Mouse (Mus musculus): ENCODE data around the gene Gtf2e1. TPM values are rescaled to one million over a fixed set of nuclear protein-coding genes. Genes with fewer than 3 reads are reported as not detected.

Gene Gtf2e1
- polyA plus RNA-seq, 1 experiment from 2014 or later, result 43.9 TPM

DNA sequence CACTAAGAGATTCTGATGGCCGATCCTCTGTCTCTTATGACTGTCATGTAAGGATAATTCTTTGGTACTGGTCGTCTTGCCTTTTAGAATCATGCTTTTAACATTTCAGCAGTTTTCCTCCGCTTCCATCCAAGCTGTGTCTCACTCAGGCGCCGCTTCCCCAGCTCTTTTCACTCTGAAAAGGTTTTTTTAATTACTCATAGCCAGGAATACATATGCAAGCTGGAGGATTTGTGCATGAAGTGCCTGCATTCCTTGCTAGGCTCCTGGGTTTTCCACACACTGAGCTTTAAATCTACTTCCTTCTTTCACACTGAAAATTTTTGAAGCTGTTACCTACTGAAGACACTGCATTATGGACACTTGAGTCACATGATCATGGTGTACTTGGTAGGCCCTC, 23.4 kb upstream of the Gtf2e1 start:
- peaks cover 4% of the 10 kb centered on the region; the same call in 1 of the 2 replicates for H3K4me1 ChIP-seq (ENCODE audit: control insufficient read depth, insufficient read depth, low read length)
- H3K27me3 ChIP-seq (replicated peaks; ENCODE audit: control insufficient read depth, insufficient read depth, low read length), result no peaks in the 10 kb centered on the region
- no peak for ATAC-seq
- peaks cover 5% of the 10 kb centered on the region for H3K36me3 ChIP-seq (ENCODE audit: control insufficient read depth, insufficient read depth, low read length)
- 79% methylated on average over 5 of the region's 5 CpGs for WGBS
- no peaks in the 10 kb centered on the region for H3K9me3 ChIP-seq (replicated peaks; ENCODE audit: control insufficient read depth, low read length)
- H3K4me3 ChIP-seq (ENCODE audit: low read depth, low read length), result no peak overlapping the region
- no peak for DNase-seq (ENCODE audit: low spot score)
- H3K9ac ChIP-seq (ENCODE audit: low read length), result no peak overlapping the region
- H3K4me2 ChIP-seq (ENCODE audit: low read length), result no peak overlapping the region
- no peak overlapping the region for H3K27ac ChIP-seq (ENCODE audit: low read depth, low read length)

GRCm38 (mm10) chr16:37562414-37562813, 22.8 kb upstream of the Gtf2e1 start:
- Histone ChIP-seq H3K27ac (ENCODE audit: low read depth, low read length) (no peak overlapping the region), H3K4me2 (ENCODE audit: low read length) (no peak overlapping the region), H3K4me1 (ENCODE audit: control insufficient read depth, insufficient read depth, low read length) (peaks cover 4% of the 10 kb centered on the region; the same call in 1 of the 2 replicates), H3K36me3 (ENCODE audit: control insufficient read depth, insufficient read depth, low read length) (peaks cover 10% of the 10 kb centered on the region), H3K9me3 (replicated peaks; ENCODE audit: control insufficient read depth, low read length) (no peaks in the 10 kb centered on the region), H3K9ac (ENCODE audit: low read length) (no peak overlapping the region), H3K27me3 (replicated peaks; ENCODE audit: control insufficient read depth, insufficient read depth, low read length) (no peaks in the 10 kb centered on the region), H3K4me3 (ENCODE audit: low read depth, low read length) (no peak overlapping the region)
- WGBS, result 41% methylated on average over 6 of the region's 6 CpGs
- no peak for ATAC-seq
- no peak for DNase-seq (ENCODE audit: low spot score)

- peaks cover 10% of the 10 kb centered on the region for H3K36me3 ChIP-seq (ENCODE audit: control insufficient read depth, insufficient read depth, low read length)
- no peak for DNase-seq (ENCODE audit: low spot score)
- no peaks in the 10 kb centered on the region for H3K27me3 ChIP-seq (replicated peaks; ENCODE audit: control insufficient read depth, insufficient read depth, low read length)
- no peak overlapping the region for H3K4me3 ChIP-seq (ENCODE audit: low read depth, low read length)
- WGBS, result 96% methylated on average over 3 of the region's 3 CpGs
- H3K9ac ChIP-seq (ENCODE audit: low read length), result no peak overlapping the region
- no peak for ATAC-seq
- no peaks in the 10 kb centered on the region for H3K4me1 ChIP-seq (ENCODE audit: control insufficient read depth, insufficient read depth, low read length)
- no peak overlapping the region for H3K27ac ChIP-seq (ENCODE audit: low read depth, low read length)
- no peak overlapping the region for H3K4me2 ChIP-seq (ENCODE audit: low read length)
- no peaks in the 10 kb centered on the region for H3K9me3 ChIP-seq (replicated peaks; ENCODE audit: control insufficient read depth, low read length)
Observed at GRCm38 (mm10) chr16:37552824-37553223, 13.2 kb upstream of the Gtf2e1 start.

- Histone ChIP-seq H3K4me3 (ENCODE audit: low read depth, low read length) (no peak overlapping the region), H3K27ac (ENCODE audit: low read depth, low read length) (no peak overlapping the region), H3K36me3 (ENCODE audit: control insufficient read depth, insufficient read depth, low read length) (no peaks in the 10 kb centered on the region), H3K9me3 (replicated peaks; ENCODE audit: control insufficient read depth, low read length) (no peaks in the 10 kb centered on the region), H3K27me3 (replicated peaks; ENCODE audit: control insufficient read depth, insufficient read depth, low read length) (no peaks in the 10 kb centered on the region), H3K9ac (ENCODE audit: low read length) (no peak overlapping the region), H3K4me2 (ENCODE audit: low read length) (no peak overlapping the region), H3K4me1 (ENCODE audit: control insufficient read depth, insufficient read depth, low read length) (no peaks in the 10 kb centered on the region)
- DNase-seq (ENCODE audit: low spot score) (no peak), ATAC-seq (no peak)
- 95% methylated on average over 2 of the region's 2 CpGs for WGBS
Observed at GRCm38 (mm10) chr16:37550981-37551380, 11.4 kb upstream of the Gtf2e1 start.

GRCm38 (mm10) chr16:37550266-37550665, 10.7 kb upstream of the Gtf2e1 start:
- Histone ChIP-seq H3K9ac (ENCODE audit: low read length) (no peak overlapping the region), H3K4me2 (ENCODE audit: low read length) (no peak overlapping the region), H3K4me3 (ENCODE audit: low read depth, low read length) (no peak overlapping the region), H3K27me3 (replicated peaks; ENCODE audit: control insufficient read depth, insufficient read depth, low read length) (no peaks in the 10 kb centered on the region), H3K27ac (ENCODE audit: low read depth, low read length) (no peak overlapping the region), H3K36me3 (ENCODE audit: control insufficient read depth, insufficient read depth, low read length) (no peaks in the 10 kb centered on the region), H3K9me3 (replicated peaks; ENCODE audit: control insufficient read depth, low read length) (no peaks in the 10 kb centered on the region), H3K4me1 (ENCODE audit: control insufficient read depth, insufficient read depth, low read length) (no peaks in the 10 kb centered on the region)
- 66% methylated on average over 3 of the region's 3 CpGs for WGBS
- DNase-seq (ENCODE audit: low spot score) (no peak), ATAC-seq (no peak)

DNA sequence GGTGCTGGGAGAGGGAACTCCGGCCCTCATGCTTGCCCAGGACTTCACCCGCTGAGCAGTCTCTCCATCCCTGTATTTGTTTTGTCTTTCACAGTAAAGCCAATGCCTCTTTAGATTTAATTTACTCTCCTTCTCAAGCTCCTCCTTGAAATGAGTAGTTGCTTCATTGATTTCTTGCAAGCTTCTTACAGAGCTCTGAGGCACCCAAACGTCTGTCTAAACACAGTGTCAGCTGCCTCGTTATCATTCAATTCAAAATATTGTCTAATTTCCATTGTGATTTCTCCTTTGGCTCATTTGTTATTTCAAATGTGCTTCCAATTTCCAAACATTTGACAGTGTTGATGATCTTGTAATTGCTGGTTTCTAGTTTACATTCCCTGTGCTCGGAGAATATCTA, 6.7 kb upstream of the Gtf2e1 start:
- DNase-seq (ENCODE audit: low spot score) (peak; percentile 20), ATAC-seq (no peak)
- WGBS, result 29% methylated on average over 5 of the region's 5 CpGs
- no peaks in the 10 kb centered on the region for H3K27me3 ChIP-seq (replicated peaks; ENCODE audit: control insufficient read depth, insufficient read depth, low read length)
- H3K4me1 ChIP-seq (ENCODE audit: control insufficient read depth, insufficient read depth, low read length), result no peaks in the 10 kb centered on the region
- peaks cover 8% of the 10 kb centered on the region; the same call in 1 of the 2 replicates for H3K36me3 ChIP-seq (ENCODE audit: control insufficient read depth, insufficient read depth, low read length)
- H3K4me2 ChIP-seq (ENCODE audit: low read length), result no peak overlapping the region
- no peak overlapping the region for H3K9ac ChIP-seq (ENCODE audit: low read length)
- H3K4me3 ChIP-seq (ENCODE audit: low read depth, low read length), result no peak overlapping the region
- no peak overlapping the region for H3K27ac ChIP-seq (ENCODE audit: low read depth, low read length)
- H3K9me3 ChIP-seq (replicated peaks; ENCODE audit: control insufficient read depth, low read length), result no peaks in the 10 kb centered on the region

GRCm38 (mm10) chr16:37540776-37541175, 1.2 kb upstream of the Gtf2e1 start:
- Histone ChIP-seq H3K4me1 (ENCODE audit: control insufficient read depth, insufficient read depth, low read length) (peaks cover 15% of the 10 kb centered on the region), H3K9me3 (replicated peaks; ENCODE audit: control insufficient read depth, low read length) (no peaks in the 10 kb centered on the region), H3K4me3 (ENCODE audit: low read depth, low read length) (no peak overlapping the region), H3K36me3 (ENCODE audit: control insufficient read depth, insufficient read depth, low read length) (peaks cover 8% of the 10 kb centered on the region; the same call in 1 of the 2 replicates), H3K27ac (ENCODE audit: low read depth, low read length) (no peak overlapping the region), H3K9ac (ENCODE audit: low read length) (no peak overlapping the region), H3K27me3 (replicated peaks; ENCODE audit: control insufficient read depth, insufficient read depth, low read length) (no peaks in the 10 kb centered on the region), H3K4me2 (ENCODE audit: low read length) (peak overlapping the region; percentile 68)
- ATAC-seq (no peak), DNase-seq (ENCODE audit: low spot score) (no peak)
- 82% methylated on average over 6 of the region's 6 CpGs for WGBS

DNA sequence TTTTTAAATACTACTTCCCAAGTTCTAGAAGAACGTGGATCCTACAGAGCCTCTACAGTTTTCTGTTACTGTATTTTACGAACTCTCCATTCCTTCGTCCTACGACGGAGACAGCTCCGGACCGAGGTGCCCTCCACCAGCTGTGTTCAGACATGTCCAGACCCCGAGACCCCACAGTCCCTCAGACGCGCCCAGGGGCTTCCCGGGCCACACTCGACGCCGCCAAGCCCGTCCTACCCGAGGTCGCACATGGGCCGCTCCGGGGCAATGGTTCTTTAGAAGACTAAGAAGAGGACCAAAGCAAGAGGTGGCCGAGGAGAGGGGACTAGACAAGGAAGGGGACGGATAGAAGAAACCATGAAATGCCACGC, 364 bp downstream of the Gtf2e1 start:
- H3K9ac ChIP-seq (ENCODE audit: low read length), result peak overlapping the region; percentile 94
- ATAC-seq, result peak; percentile 52
- WGBS, result 1% methylated on average over 22 of the region's 22 CpGs
- H3K4me2 ChIP-seq (ENCODE audit: low read length), result peak overlapping the region; percentile 75
- H3K9me3 ChIP-seq (replicated peaks; ENCODE audit: control insufficient read depth, low read length), result no peaks in the 10 kb centered on the region
- no peak for DNase-seq (ENCODE audit: low spot score)
- peak overlapping the region; percentile 88 for H3K4me3 ChIP-seq (ENCODE audit: low read depth, low read length)
- peak overlapping the region; percentile 72 for H3K27ac ChIP-seq (ENCODE audit: low read depth, low read length)
- H3K36me3 ChIP-seq (ENCODE audit: control insufficient read depth, insufficient read depth, low read length), result peaks cover 18% of the 10 kb centered on the region
- peaks cover 15% of the 10 kb centered on the region for H3K4me1 ChIP-seq (ENCODE audit: control insufficient read depth, insufficient read depth, low read length)
- no peaks in the 10 kb centered on the region for H3K27me3 ChIP-seq (replicated peaks; ENCODE audit: control insufficient read depth, insufficient read depth, low read length)

- no peak overlapping the region for H3K4me3 ChIP-seq (ENCODE audit: low read depth, low read length)
- peaks cover 3% of the 10 kb centered on the region for H3K4me1 ChIP-seq (ENCODE audit: control insufficient read depth, insufficient read depth, low read length)
- H3K27ac ChIP-seq (ENCODE audit: low read depth, low read length), result no peak overlapping the region
- no peaks in the 10 kb centered on the region for H3K9me3 ChIP-seq (replicated peaks; ENCODE audit: control insufficient read depth, low read length)
- H3K4me2 ChIP-seq (ENCODE audit: low read length), result no peak overlapping the region
- no peaks in the 10 kb centered on the region for H3K27me3 ChIP-seq (replicated peaks; ENCODE audit: control insufficient read depth, insufficient read depth, low read length)
- ATAC-seq (no peak), DNase-seq (ENCODE audit: low spot score) (no peak)
- WGBS, result 93% methylated on average over 8 of the region's 8 CpGs
- H3K9ac ChIP-seq (ENCODE audit: low read length), result no peak overlapping the region
- peaks cover 26% of the 10 kb centered on the region for H3K36me3 ChIP-seq (ENCODE audit: control insufficient read depth, insufficient read depth, low read length)
Observed at GRCm38 (mm10) chr16:37533369-37534068, 6.1 kb downstream of the Gtf2e1 start.
